Mouse (Mus musculus): ENCODE data around the gene Gm4847.

GRCm38 (mm10) chr1:166660800-166661199, 13.3 kb upstream of the Gm4847 start:
- TF ChIP-seq EP300 (IDR thresholded peaks at IDR 0.05; ENCODE audit: insufficient read depth, low read depth, low read length) (no peak), CTCF (IDR thresholded peaks at IDR 0.05) (no peak), POLR2A (IDR thresholded peaks at IDR 0.05; ENCODE audit: insufficient read depth, low read depth, low read length) (no peak)

Data from heart, adult 2 months (tissue).